Mouse (Mus musculus): ENCODE measurements around the gene Tff1. TPM values are rescaled to one million over a fixed set of nuclear protein-coding genes. Genes with fewer than 3 reads are reported as not detected.

Gene Tff1
- 1.5 and 2.7 TPM in 2 replicates for polyA plus RNA-seq (2015; fragmentation: Nextera tagmentation; extraction: Ambion mirVana)

GRCm38 (mm10) chr17:31165127-31165526 lies at the start of gene Tff1:
Gene Tff1, minus strand, starts transcription at chr17:31165277.
- Histone ChIP-seq H3K9ac (ENCODE audit: low read depth, low read length) (no peak within 1 kb of the TSS), H3K36me3 (ENCODE audit: control insufficient read depth, insufficient read depth, low read length) (no peaks in the 10 kb centered on the region), H3K27ac (ENCODE audit: low read length) (no peak within 1 kb of the TSS), H3K4me3 (ENCODE audit: low read length) (no peak within 1 kb of the TSS), H3K4me1 (ENCODE audit: control insufficient read depth, insufficient read depth, low read length) (no peaks in the 10 kb centered on the region), H3K27me3 (replicated peaks; ENCODE audit: control insufficient read depth, insufficient read depth, low read length) (no peaks in the 10 kb centered on the region), H3K4me2 (ENCODE audit: low read depth, low read length) (no peak within 1 kb of the TSS), H3K9me3 (ENCODE audit: control insufficient read depth, low read length) (no peaks in the 10 kb centered on the region)
- 75% methylated on average over 6 of the region's 6 CpGs for WGBS
- ATAC-seq = no peak

- no peaks in the 10 kb centered on the region for H3K9me3 ChIP-seq (ENCODE audit: control insufficient read depth, low read length)
- no peak overlapping the region for H3K4me3 ChIP-seq (ENCODE audit: low read length)
- H3K4me2 ChIP-seq (ENCODE audit: low read depth, low read length) = no peak overlapping the region
- H3K36me3 ChIP-seq (ENCODE audit: control insufficient read depth, insufficient read depth, low read length) = no peaks in the 10 kb centered on the region
- ATAC-seq = no peak
- no peak overlapping the region for H3K9ac ChIP-seq (ENCODE audit: low read depth, low read length)
- 91% methylated on average over 6 of the region's 6 CpGs for WGBS
- no peaks in the 10 kb centered on the region for H3K4me1 ChIP-seq (ENCODE audit: control insufficient read depth, insufficient read depth, low read length)
- H3K27me3 ChIP-seq (replicated peaks; ENCODE audit: control insufficient read depth, insufficient read depth, low read length) = no peaks in the 10 kb centered on the region
- H3K27ac ChIP-seq (ENCODE audit: low read length) = no peak overlapping the region
Observed at GRCm38 (mm10) chr17:31211881-31212280, 46.8 kb upstream of the Tff1 start.

- no peak for ATAC-seq
- Histone ChIP-seq H3K9me3 (ENCODE audit: control insufficient read depth, low read length) (no peaks in the 10 kb centered on the region), H3K27me3 (replicated peaks; ENCODE audit: control insufficient read depth, insufficient read depth, low read length) (no peaks in the 10 kb centered on the region), H3K4me2 (ENCODE audit: low read depth, low read length) (no peak overlapping the region), H3K4me3 (ENCODE audit: low read length) (no peak overlapping the region), H3K27ac (ENCODE audit: low read length) (no peak overlapping the region), H3K9ac (ENCODE audit: low read depth, low read length) (no peak overlapping the region), H3K36me3 (ENCODE audit: control insufficient read depth, insufficient read depth, low read length) (no peaks in the 10 kb centered on the region), H3K4me1 (ENCODE audit: control insufficient read depth, insufficient read depth, low read length) (no peaks in the 10 kb centered on the region)
- 84% methylated on average over 7 of the region's 7 CpGs for whole genome bisulfite sequencing
Observed at GRCm38 (mm10) chr17:31210299-31210698, 45.2 kb upstream of the Tff1 start.

GRCm38 (mm10) chr17:31209376-31209930 lies 44.4 kb upstream of the Tff1 start:
- no peaks in the 10 kb centered on the region for H3K27me3 ChIP-seq (replicated peaks; ENCODE audit: control insufficient read depth, insufficient read depth, low read length)
- no peak for ATAC-seq
- H3K9ac ChIP-seq (ENCODE audit: low read depth, low read length) = no peak overlapping the region
- H3K4me2 ChIP-seq (ENCODE audit: low read depth, low read length) = no peak overlapping the region
- no peaks in the 10 kb centered on the region for H3K36me3 ChIP-seq (ENCODE audit: control insufficient read depth, insufficient read depth, low read length)
- H3K4me1 ChIP-seq (ENCODE audit: control insufficient read depth, insufficient read depth, low read length) = no peaks in the 10 kb centered on the region
- WGBS = 90% methylated on average over 11 of the region's 11 CpGs
- H3K9me3 ChIP-seq (ENCODE audit: control insufficient read depth, low read length) = no peaks in the 10 kb centered on the region
- no peak overlapping the region for H3K27ac ChIP-seq (ENCODE audit: low read length)
- no peak overlapping the region for H3K4me3 ChIP-seq (ENCODE audit: low read length)

- H3K36me3 ChIP-seq (ENCODE audit: control insufficient read depth, insufficient read depth, low read length) = no peaks in the 10 kb centered on the region
- H3K27me3 ChIP-seq (replicated peaks; ENCODE audit: control insufficient read depth, insufficient read depth, low read length) = no peaks in the 10 kb centered on the region
- ATAC-seq = no peak
- no peak overlapping the region for H3K27ac ChIP-seq (ENCODE audit: low read length)
- H3K9me3 ChIP-seq (ENCODE audit: control insufficient read depth, low read length) = no peaks in the 10 kb centered on the region
- no peak overlapping the region for H3K9ac ChIP-seq (ENCODE audit: low read depth, low read length)
- 81% methylated on average over 8 of the region's 8 CpGs for WGBS
- no peaks in the 10 kb centered on the region for H3K4me1 ChIP-seq (ENCODE audit: control insufficient read depth, insufficient read depth, low read length)
- no peak overlapping the region for H3K4me2 ChIP-seq (ENCODE audit: low read depth, low read length)
- no peak overlapping the region for H3K4me3 ChIP-seq (ENCODE audit: low read length)
Observed at GRCm38 (mm10) chr17:31208654-31209053, 43.6 kb upstream of the Tff1 start.

GRCm38 (mm10) chr17:31207771-31208334 lies 42.8 kb upstream of the Tff1 start, which contains the start of gene Ubash3a:
Gene Ubash3a, plus strand, starts transcription at chr17:31207873.
- Histone ChIP-seq H3K27ac (ENCODE audit: low read length) (no peak within 1 kb of the TSS), H3K4me1 (ENCODE audit: control insufficient read depth, insufficient read depth, low read length) (no peaks in the 10 kb centered on the region), H3K4me2 (ENCODE audit: low read depth, low read length) (no peak within 1 kb of the TSS), H3K9me3 (ENCODE audit: control insufficient read depth, low read length) (no peaks in the 10 kb centered on the region), H3K36me3 (ENCODE audit: control insufficient read depth, insufficient read depth, low read length) (no peaks in the 10 kb centered on the region), H3K27me3 (replicated peaks; ENCODE audit: control insufficient read depth, insufficient read depth, low read length) (no peaks in the 10 kb centered on the region), H3K9ac (ENCODE audit: low read depth, low read length) (no peak within 1 kb of the TSS), H3K4me3 (ENCODE audit: low read length) (no peak within 1 kb of the TSS)
- ATAC-seq = no peak
- WGBS = 58% methylated on average over 12 of the region's 12 CpGs

- Histone ChIP-seq H3K4me2 (ENCODE audit: low read depth, low read length) (no peak within 1 kb of the TSS), H3K27me3 (replicated peaks; ENCODE audit: control insufficient read depth, insufficient read depth, low read length) (no peaks in the 10 kb centered on the region), H3K9ac (ENCODE audit: low read depth, low read length) (no peak within 1 kb of the TSS), H3K4me3 (ENCODE audit: low read length) (no peak within 1 kb of the TSS), H3K36me3 (ENCODE audit: control insufficient read depth, insufficient read depth, low read length) (no peaks in the 10 kb centered on the region), H3K4me1 (ENCODE audit: control insufficient read depth, insufficient read depth, low read length) (no peaks in the 10 kb centered on the region), H3K27ac (ENCODE audit: low read length) (no peak within 1 kb of the TSS), H3K9me3 (ENCODE audit: control insufficient read depth, low read length) (no peaks in the 10 kb centered on the region)
- WGBS = 91% methylated on average over 11 of the region's 11 CpGs
- ATAC-seq = no peak
Observed at GRCm38 (mm10) chr17:31198877-31199276, 33.8 kb upstream of the Tff1 start, which contains the start of gene Tmprss3. Gene Tmprss3, minus strand, starts transcription at chr17:31198977.

- Histone ChIP-seq H3K4me2 (ENCODE audit: low read depth, low read length) (no peak overlapping the region), H3K4me1 (ENCODE audit: control insufficient read depth, insufficient read depth, low read length) (0 out of 2 replicates have a peak, but pooled peaks cover 3% of the 10 kb centered on the region), H3K36me3 (ENCODE audit: control insufficient read depth, insufficient read depth, low read length) (no peaks in the 10 kb centered on the region), H3K4me3 (ENCODE audit: low read length) (no peak overlapping the region), H3K9me3 (ENCODE audit: control insufficient read depth, low read length) (no peaks in the 10 kb centered on the region), H3K27me3 (replicated peaks; ENCODE audit: control insufficient read depth, insufficient read depth, low read length) (no peaks in the 10 kb centered on the region), H3K27ac (ENCODE audit: low read length) (no peak overlapping the region), H3K9ac (ENCODE audit: low read depth, low read length) (no peak overlapping the region)
- 81% methylated on average over 7 of the region's 7 CpGs for WGBS
- ATAC-seq = no peak
Observed at GRCm38 (mm10) chr17:31196283-31196682, 31.2 kb upstream of the Tff1 start.

GRCm38 (mm10) chr17:31195207-31195606 lies 30.1 kb upstream of the Tff1 start:
- Histone ChIP-seq H3K36me3 (ENCODE audit: control insufficient read depth, insufficient read depth, low read length) (no peaks in the 10 kb centered on the region), H3K27ac (ENCODE audit: low read length) (no peak overlapping the region), H3K4me1 (ENCODE audit: control insufficient read depth, insufficient read depth, low read length) (0 out of 2 replicates have a peak, but pooled peaks cover 3% of the 10 kb centered on the region), H3K9me3 (ENCODE audit: control insufficient read depth, low read length) (no peaks in the 10 kb centered on the region), H3K4me2 (ENCODE audit: low read depth, low read length) (no peak overlapping the region), H3K27me3 (replicated peaks; ENCODE audit: control insufficient read depth, insufficient read depth, low read length) (no peaks in the 10 kb centered on the region), H3K9ac (ENCODE audit: low read depth, low read length) (no peak overlapping the region), H3K4me3 (ENCODE audit: low read length) (no peak overlapping the region)
- WGBS = 85% methylated on average over 6 of the region's 6 CpGs
- no peak for ATAC-seq
